Mouse (Mus musculus): ENCODE measurements at regions not wholly inside any gene's neighbourhood (a gene's known extent, or its start where the extent isn't known, plus 50 kb on each side); places are given as distances from the start of the nearest gene placed in this dataset.

GRCm38 (mm10) chr5:46278190-46278589 lies 420.8 kb upstream of the Lcorl start:
- DNase-seq = no peak

GRCm38 (mm10) chr5:46256730-46257129 lies 399.3 kb upstream of the Lcorl start:
- DNase-seq = no peak

GRCm38 (mm10) chr5:46253940-46254339 lies 396.5 kb upstream of the Lcorl start:
- DNase-seq = no peak

- no peak for DNase-seq
These were observed 378.1 kb upstream of the Lcorl start for GRCm38 (mm10) chr5:46235364-46236067.

- DNase-seq = no peak
These were observed 375.4 kb upstream of the Lcorl start for GRCm38 (mm10) chr5:46232780-46233179.

- DNase-seq = no peak
These were observed 371.3 kb upstream of the Lcorl start for GRCm38 (mm10) chr5:46228667-46229066.

GRCm38 (mm10) chr5:46212845-46213468 lies 355.5 kb upstream of the Lcorl start:
- peak; percentile 51 for DNase-seq

GRCm38 (mm10) chr5:46209076-46209475 lies 351.7 kb upstream of the Lcorl start:
- no peak for DNase-seq

GRCm38 (mm10) chr5:46203744-46204143 lies 346.3 kb upstream of the Lcorl start:
- no peak for DNase-seq

GRCm38 (mm10) chr5:46202457-46202772 lies 345.0 kb upstream of the Lcorl start:
- DNase-seq = no peak

- DNase-seq = no peak
These were observed 344.4 kb upstream of the Lcorl start for GRCm38 (mm10) chr5:46201639-46202456.

- no peak for DNase-seq
These were observed 329.5 kb upstream of the Lcorl start for GRCm38 (mm10) chr5:46186908-46187307.

- peak; percentile 31 for DNase-seq
These were observed 324.7 kb upstream of the Lcorl start for GRCm38 (mm10) chr5:46182157-46182556.

- no peak for DNase-seq
These were observed 314.9 kb upstream of the Lcorl start for GRCm38 (mm10) chr5:46172315-46172714.

GRCm38 (mm10) chr5:46160774-46161173 lies 303.4 kb upstream of the Lcorl start:
- DNase-seq = no peak

- no peak for DNase-seq
These were observed 294.6 kb upstream of the Lcorl start for GRCm38 (mm10) chr5:46151973-46152372.

- no peak for DNase-seq
These were observed 293.4 kb upstream of the Lcorl start for GRCm38 (mm10) chr5:46150825-46151224.

- DNase-seq = no peak
These were observed 292.6 kb upstream of the Lcorl start for GRCm38 (mm10) chr5:46149851-46150615.

- DNase-seq = no peak
These were observed 281.6 kb upstream of the Lcorl start for GRCm38 (mm10) chr5:46139024-46139423.

- DNase-seq = no peak
These were observed 280.3 kb upstream of the Lcorl start for GRCm38 (mm10) chr5:46137695-46138094.

- DNase-seq = no peak
These were observed 250.6 kb upstream of the Lcorl start for GRCm38 (mm10) chr5:46108020-46108419.

- no peak for DNase-seq
These were observed 245.9 kb upstream of the Lcorl start for GRCm38 (mm10) chr5:46103350-46103749.

GRCm38 (mm10) chr5:46092549-46092948 lies 235.1 kb upstream of the Lcorl start:
- no peak for DNase-seq

Data from kidney, postnatal 14 days (tissue).